Mouse (Mus musculus): ENCODE data around the gene Primpol.

DNA sequence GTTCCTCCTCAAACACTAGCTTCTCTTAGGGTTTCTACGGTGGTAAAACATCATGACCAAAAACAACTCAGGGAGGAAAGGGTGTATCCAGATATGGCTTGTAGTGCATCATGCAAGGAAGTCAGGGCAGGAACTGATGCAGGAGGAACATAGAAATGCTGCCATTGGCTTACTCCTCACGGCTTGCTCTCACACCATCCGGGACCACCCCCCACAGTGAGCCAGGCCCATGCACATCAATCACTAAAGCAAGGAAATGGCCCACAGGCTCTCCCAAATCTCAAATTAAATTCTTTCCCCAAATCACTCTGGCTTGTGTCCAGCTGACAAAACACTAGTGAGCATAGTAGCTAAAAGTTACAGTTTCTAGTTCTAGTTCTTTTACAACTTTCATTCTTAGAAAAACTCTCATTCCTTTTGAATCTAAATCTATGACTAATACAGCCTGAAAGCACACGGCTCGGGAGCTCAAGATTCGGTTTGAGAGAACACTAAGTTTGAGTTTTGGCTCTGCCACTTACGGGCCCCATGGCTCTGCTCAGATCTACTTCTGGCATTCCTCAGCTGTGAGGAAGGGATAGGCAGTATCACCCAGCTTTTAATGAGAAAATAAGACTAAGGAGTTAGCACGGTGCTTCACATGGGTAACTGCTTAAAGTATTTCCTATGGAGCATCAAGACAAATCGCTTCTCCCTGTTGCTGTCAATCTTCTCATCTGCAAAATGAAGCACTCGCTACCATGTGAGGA lies 15.9 kb downstream of the Primpol start:
- TF ChIP-seq EP300 (IDR thresholded peaks at IDR 0.05; ENCODE audit: low read depth) (no peak), CTCF (IDR thresholded peaks at IDR 0.05; ENCODE audit: low read depth) (no peak)
